Mouse (Mus musculus): ENCODE results near the gene B430305J03Rik.

Gene B430305J03Rik

GRCm38 (mm10) chr3:61348036-61348614 lies 17.6 kb downstream of the B430305J03Rik start:
- DNase-seq: no peak

- no peak for DNase-seq
These were observed 20.1 kb downstream of the B430305J03Rik start for GRCm38 (mm10) chr3:61345636-61346035.

GRCm38 (mm10) chr3:61344031-61344430 lies 21.7 kb downstream of the B430305J03Rik start:
- DNase-seq: no peak

GRCm38 (mm10) chr3:61340321-61340720 lies 25.4 kb downstream of the B430305J03Rik start:
- DNase-seq: peak; percentile 65 to 80

GRCm38 (mm10) chr3:61337230-61337629 lies 28.5 kb downstream of the B430305J03Rik start:
- no peak for DNase-seq

GRCm38 (mm10) chr3:61336205-61336604 lies 29.5 kb downstream of the B430305J03Rik start:
- DNase-seq: peak; percentile 16 to 18

- no peak for DNase-seq
These were observed 44.1 kb downstream of the B430305J03Rik start for GRCm38 (mm10) chr3:61321632-61322031.

- no peak for DNase-seq
These were observed 45.7 kb downstream of the B430305J03Rik start for GRCm38 (mm10) chr3:61320031-61320430.

GRCm38 (mm10) chr3:61315002-61315401 lies 50.7 kb downstream of the B430305J03Rik start:
- no peak for DNase-seq

Data from kidney, postnatal 36 days (tissue).